Mouse (Mus musculus) spleen, adult 2 months (tissue): Measurements from ENCODE around the gene Fbxl5.

Experiments used
- CTCF ChIP-seq: fragments of 200-500 bp; IDR thresholded peaks from 2 replicates; pipeline ENCODE4 v1.5.1; 2011; ENCODE audit warnings: mild to moderate bottlenecking, inconsistent platforms; ENCODE audit not compliant: insufficient read depth, insufficient read length, insufficient replicate concordance; ENCODE audit errors: extremely low read depth
- POLR2A ChIP-seq: fragments of 200-500 bp; IDR thresholded peaks from 2 replicates; pipeline ENCODE4 v1.6.1; 2011; ENCODE audit warnings: low read depth, low read length, inconsistent platforms

GRCm38 (mm10) chr5:43748039-43748438 lies 73.4 kb downstream of the Fbxl5 start:
- TF ChIP-seq POLR2A (no peak), CTCF (no peak)
